Comparison of ENCODE assay signal across 9 mouse cellular contexts in the genomic region with DNA sequence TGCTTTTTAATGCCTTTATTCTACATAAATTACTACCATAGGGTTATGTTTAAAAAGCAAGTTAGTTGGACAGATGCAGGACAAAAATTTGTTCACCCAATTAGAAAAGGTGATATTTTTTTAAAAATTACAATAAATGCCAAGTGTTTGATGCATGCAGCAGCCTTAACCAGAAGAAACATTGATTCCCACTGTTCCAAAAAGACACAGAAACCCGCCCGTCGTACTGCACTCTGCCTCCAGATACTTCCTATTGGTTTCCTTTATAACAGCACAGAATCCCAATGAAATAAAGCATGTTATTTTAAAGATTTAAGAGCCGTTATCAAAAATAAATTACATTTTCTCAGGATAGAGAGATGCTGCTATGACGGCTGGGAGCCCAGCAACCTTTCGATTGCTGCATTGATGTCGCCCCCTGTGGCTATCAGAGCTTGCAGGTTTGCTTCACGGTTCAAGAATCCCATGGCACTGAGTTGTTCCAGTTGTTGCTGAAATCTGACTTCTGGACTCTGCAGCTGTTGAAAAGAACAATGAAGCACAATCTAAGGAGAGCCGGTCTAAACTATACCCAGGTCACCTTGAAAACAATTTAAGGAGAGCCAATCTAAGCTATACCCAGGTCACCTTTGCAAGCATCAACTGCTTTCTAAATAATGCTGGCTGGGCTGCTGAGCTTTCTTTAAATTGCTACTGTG. TPM values are rescaled to one million over a fixed set of nuclear protein-coding genes. Genes with fewer than 3 reads are reported as not detected.
DNase-seq lines count a peak whose midpoint lies in the region; ATAC-seq lines count a peak whose summit lies in the region.
"Had no signal": no experiment of that assay in that cellular context is flagged by ENCODE, and none has a peak within 500 bp of the region (broad histone marks: within the 10 kb centered on the region; RNA-seq: fewer than 3 reads in every experiment).

No protein-coding gene starts in this region.

- H3K4me1 ChIP-seq in kidney, embryonic 15.5 days: 0 out of 2 replicates have a peak, but pooled peaks cover 8% of the 10 kb centered on the region
- H3K4me1 ChIP-seq in hindbrain, embryonic 13.5 days (replicated peaks): no peaks in the 10 kb centered on the region
- H3K4me1 ChIP-seq: limb, embryonic 12.5 days had no signal

- H3K27me3 ChIP-seq in kidney, embryonic 15.5 days: no peaks in the 10 kb centered on the region
- no peaks in the 10 kb centered on the region for H3K27me3 ChIP-seq in hindbrain, embryonic 13.5 days
- H3K27me3 ChIP-seq: limb, embryonic 12.5 days had no signal

- 75% methylated on average over 9 of the region's 9 CpGs for WGBS in kidney, embryonic 15.5 days
- 85% methylated on average over 9 of the region's 9 CpGs for WGBS in hindbrain, embryonic 13.5 days

- DNase-seq in kidney, adult 18-20 months: peak; percentile 100
- DNase-seq in cerebellum, adult 8-10 months: peak; percentile 100
- peak; percentile 100 for DNase-seq in heart, postnatal 25 days (ENCODE audit: low spot score)
- DNase-seq in left cerebral cortex, adult 8-10 months (ENCODE audit: low spot score in 2 of 2): peak; percentile 100
- DNase-seq in right cerebral cortex, postnatal 4 days: peak; percentile 100
- no peak for DNase-seq in adipocyte (ENCODE audit: low spot score)

- peaks cover 90% of the 10 kb centered on the region for H3K36me3 ChIP-seq in kidney, embryonic 15.5 days
- peaks cover 84% of the 10 kb centered on the region for H3K36me3 ChIP-seq in hindbrain, embryonic 13.5 days

- no peak overlapping the region for H3K4me2 ChIP-seq in kidney, embryonic 15.5 days
- H3K4me2 ChIP-seq in hindbrain, embryonic 13.5 days: no peak overlapping the region
- H3K4me2 ChIP-seq: limb, embryonic 12.5 days had no signal

- no peak for ATAC-seq in kidney, embryonic 15.5 days (replicated peaks; ENCODE audit: low FRiP score)
- no peak for ATAC-seq in hindbrain, embryonic 13.5 days (ENCODE audit: low FRiP score)

- no peak overlapping the region for H3K9ac ChIP-seq in kidney, embryonic 15.5 days
- H3K9ac ChIP-seq in hindbrain, embryonic 13.5 days: no peak overlapping the region
- H3K9ac ChIP-seq: limb, embryonic 12.5 days had no signal

- intact Hi-C loops in heart, postnatal 25 days (cut with DNase I): no loop called here

- no peaks in the 10 kb centered on the region for H3K9me3 ChIP-seq in kidney, embryonic 15.5 days (replicated peaks)
- H3K9me3 ChIP-seq in hindbrain, embryonic 13.5 days: no peaks in the 10 kb centered on the region
- H3K9me3 ChIP-seq: limb, embryonic 12.5 days had no signal

- no peak overlapping the region for H3K4me3 ChIP-seq in kidney, embryonic 15.5 days (replicated peaks)
- H3K4me3 ChIP-seq in hindbrain, embryonic 13.5 days: no peak overlapping the region
- H3K4me3 ChIP-seq: limb, embryonic 12.5 days had no signal

- H3K27ac ChIP-seq in kidney, embryonic 15.5 days: no peak overlapping the region
- H3K27ac ChIP-seq in hindbrain, embryonic 13.5 days: no peak overlapping the region
- H3K27ac ChIP-seq: limb, embryonic 12.5 days had no signal

RNA-seq across cellular contexts. Expression of gene Idnk, which starts 20.2 kb away (rescaled TPM):
- 37.2 and 39.4 TPM in 2 replicates for polyA plus RNA-seq in kidney, embryonic 15.5 days (2015; fragmentation: Nextera tagmentation; extraction: Ambion mirVana)
- 10 to 100 TPM; 23.2 to 24.3 TPM for total RNA-seq in heart, postnatal 25 days (2021)
- 10 to 100 TPM; 25.9 to 29.9 (median 28.5) TPM for total RNA-seq in left cerebral cortex, adult 8-10 months (2022)
- polyA plus RNA-seq in hindbrain, embryonic 13.5 days (2015; fragmentation: Nextera tagmentation; extraction: Ambion mirVana): 71.4 and 73.5 TPM in 2 replicates

RNA-seq across cellular contexts. Expression of gene Ubqln1, which starts 37.8 kb away (rescaled TPM):
- polyA plus RNA-seq in kidney, embryonic 15.5 days (2015; fragmentation: Nextera tagmentation; extraction: Ambion mirVana): 107 and 112 TPM in 2 replicates
- 10 to 100 TPM; 48.2 to 50.2 TPM for total RNA-seq in heart, postnatal 25 days (2021)
- 100 to 1,000 TPM; 146 to 154 (median 149) TPM for total RNA-seq in left cerebral cortex, adult 8-10 months (2022)
- polyA plus RNA-seq in hindbrain, embryonic 13.5 days (2015; fragmentation: Nextera tagmentation; extraction: Ambion mirVana): 125 and 126 TPM in 2 replicates

RNA-seq across cellular contexts. Expression of gene Hnrnpa0, which starts 49.3 kb away (rescaled TPM):
- polyA plus RNA-seq in kidney, embryonic 15.5 days (2015; fragmentation: Nextera tagmentation; extraction: Ambion mirVana): 38.6 and 41.5 TPM in 2 replicates
- total RNA-seq in heart, postnatal 25 days (2021): 10 to 100 TPM; 64.3 to 70.2 TPM
- 100 to 1,000 TPM; 113 to 127 (median 121) TPM for total RNA-seq in left cerebral cortex, adult 8-10 months (2022)
- polyA plus RNA-seq in hindbrain, embryonic 13.5 days (2015; fragmentation: Nextera tagmentation; extraction: Ambion mirVana): 67.5 and 68.8 TPM in 2 replicates
